Mouse (Mus musculus): ENCODE measurements at regions not wholly inside any gene's neighbourhood (a gene's known extent, or its start where the extent isn't known, plus 50 kb on each side); places are given as distances from the start of the nearest gene placed in this dataset.

GRCm38 (mm10) chr12:17101842-17102241, 74.8 kb downstream of the Kcnf1 start:
- Histone ChIP-seq H3K4me3 (ENCODE audit: control insufficient read depth in 1 of 2, insufficient read depth in 1 of 2, low read depth in 2 of 2, low read length in 2 of 2) (no peak overlapping the region), H3K9me3 (replicated peaks; ENCODE audit: insufficient read depth, low read length) (no peaks in the 10 kb centered on the region), H3K79me2 (ENCODE audit: control insufficient read depth, insufficient read depth, low read length, poor library complexity) (no peaks in the 10 kb centered on the region), H3K9ac (ENCODE audit: control insufficient read depth, low read depth, low read length, poor library complexity, severe bottlenecking) (no peak overlapping the region), H3K27ac (ENCODE audit: control insufficient read depth, low read depth, low read length) (no peak overlapping the region), H3K36me3 (ENCODE audit: control insufficient read depth in 1 of 2, insufficient read depth in 2 of 2, low read length in 2 of 2) (no peaks in the 10 kb centered on the region), H3K27me3 (ENCODE audit: control insufficient read depth in 1 of 2, insufficient read depth in 2 of 2, low read length in 2 of 2) (peaks cover 2 to 3% of the 10 kb centered on the region in 2 experiments; a peak in 3 of 4 replicates), H3K4me1 (ENCODE audit: control insufficient read depth in 1 of 2, insufficient read depth in 2 of 2, low read length in 2 of 2) (no peaks in the 10 kb centered on the region)
- DNase-seq (ENCODE audit: low read depth, low spot score), result no peak
- TF ChIP-seq MAX (IDR thresholded peaks at IDR 0.05; ENCODE audit: low read length) (no peak), USF2 (IDR thresholded peaks at IDR 0.05; ENCODE audit: borderline replicate concordance in 1 of 2, insufficient read depth in 1 of 2, low read depth in 1 of 2, low read length in 2 of 2) (no peak), POLR2A (IDR thresholded peaks at IDR 0.05; ENCODE audit: control insufficient read depth in 1 of 2, insufficient read depth in 1 of 2, low read depth in 1 of 2, low read length in 2 of 2, poor library complexity in 1 of 2) (no peak), POLR2AphosphoS5 (IDR thresholded peaks at IDR 0.05; ENCODE audit: borderline replicate concordance, low read depth, low read length) (no peak), RCOR1 (IDR thresholded peaks at IDR 0.05; ENCODE audit: low read depth, low read length) (no peak), MEF2A (IDR thresholded peaks at IDR 0.05; ENCODE audit: extremely low read depth, insufficient replicate concordance, low read depth, low read length, poor library complexity, severe bottlenecking) (no peak), JUND (IDR thresholded peaks at IDR 0.05; ENCODE audit: low read depth, low read length) (no peak), CHD1 (IDR thresholded peaks at IDR 0.05; ENCODE audit: low read depth, low read length) (no peak), CHD2 (IDR thresholded peaks at IDR 0.05; ENCODE audit: low read length) (no peak), MYC (IDR thresholded peaks at IDR 0.05; ENCODE audit: low read depth, low read length) (no peak), ETS1 (IDR thresholded peaks at IDR 0.05; ENCODE audit: low read depth, low read length) (no peak), ZKSCAN1 (IDR thresholded peaks at IDR 0.05; ENCODE audit: low read depth, low read length) (no peak), UBTF (IDR thresholded peaks at IDR 0.05; ENCODE audit: borderline replicate concordance, insufficient read depth, low read depth, low read length) (no peak), TCF12 (IDR thresholded peaks at IDR 0.05; ENCODE audit: low read depth, low read length) (no peak), ELF1 (IDR thresholded peaks at IDR 0.05; ENCODE audit: low read depth, low read length) (no peak), USF1 (IDR thresholded peaks at IDR 0.05; ENCODE audit: low read depth, low read length) (no peak), TAL1 (IDR thresholded peaks at IDR 0.05; ENCODE audit: low read length) (no peak)

DNA sequence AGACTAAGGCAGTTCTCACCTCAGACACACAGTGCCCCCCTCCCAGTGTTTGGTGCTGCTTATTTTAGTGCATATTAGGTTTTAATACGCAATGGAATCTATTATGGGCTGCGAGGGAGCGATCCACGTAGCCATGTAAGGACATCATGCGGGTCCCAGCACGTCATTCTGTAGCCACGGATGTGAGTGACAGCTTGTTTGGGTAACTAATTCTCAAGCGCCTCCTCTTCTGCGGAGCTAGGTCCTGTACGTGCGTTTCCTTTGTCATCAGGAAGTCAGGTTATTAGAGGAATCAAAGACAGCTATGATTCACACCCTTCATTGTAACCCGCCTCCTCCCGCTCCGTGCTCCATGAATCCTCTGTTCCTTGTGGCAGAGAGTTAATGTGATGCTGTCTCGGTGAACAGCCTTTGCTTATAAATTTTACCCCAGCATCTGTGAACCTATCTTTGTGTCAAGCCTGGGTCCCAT, 78.9 kb downstream of the Kcnf1 start:
- H3K9me3 ChIP-seq (replicated peaks; ENCODE audit: insufficient read depth, low read length), result no peaks in the 10 kb centered on the region
- DNase-seq (ENCODE audit: low read depth, low spot score), result no peak
- TF ChIP-seq ZC3H11A (IDR thresholded peaks at IDR 0.05; ENCODE audit: low read depth, low read length) (no peak), TAL1 (IDR thresholded peaks at IDR 0.05; ENCODE audit: low read length) (no peak), USF1 (IDR thresholded peaks at IDR 0.05; ENCODE audit: low read depth, low read length) (no peak), GATA1 (IDR thresholded peaks at IDR 0.05; ENCODE audit: low read depth, low read length) (no peak), MYB (IDR thresholded peaks at IDR 0.05; ENCODE audit: low read depth, low read length) (no peak), RCOR1 (IDR thresholded peaks at IDR 0.05; ENCODE audit: low read depth, low read length) (no peak)
- H3K4me3 ChIP-seq (ENCODE audit: control insufficient read depth in 1 of 2, insufficient read depth in 1 of 2, low read depth in 2 of 2, low read length in 2 of 2), result no peak overlapping the region
- no peaks in the 10 kb centered on the region for H3K36me3 ChIP-seq (ENCODE audit: control insufficient read depth in 1 of 2, insufficient read depth in 2 of 2, low read length in 2 of 2)
- H3K4me1 ChIP-seq (ENCODE audit: control insufficient read depth in 1 of 2, insufficient read depth in 2 of 2, low read length in 2 of 2), result no peaks in the 10 kb centered on the region
- H3K9ac ChIP-seq (ENCODE audit: control insufficient read depth, low read depth, low read length, poor library complexity, severe bottlenecking), result no peak overlapping the region
- no peak overlapping the region for H3K27ac ChIP-seq (ENCODE audit: control insufficient read depth, low read depth, low read length)
- peaks cover 2 to 6% of the 10 kb centered on the region in 2 experiments; a peak in 3 of 4 replicates for H3K27me3 ChIP-seq (ENCODE audit: control insufficient read depth in 1 of 2, insufficient read depth in 2 of 2, low read length in 2 of 2)
- no peaks in the 10 kb centered on the region for H3K79me2 ChIP-seq (ENCODE audit: control insufficient read depth, insufficient read depth, low read length, poor library complexity)

Measured in MEL (cell line).